Mouse (Mus musculus): ENCODE measurements around the gene Stk33. TPM values are rescaled to one million over a fixed set of nuclear protein-coding genes. Genes with fewer than 3 reads are reported as not detected.

Stk33 gene
- total RNA-seq, 2 experiments from 2014 or later: 0.41 to 1.4 TPM

GRCm38 (mm10) chr7:109274289-109274688 lies 164.6 kb downstream of the Stk33 start:
- TF ChIP-seq CTCF (IDR thresholded peaks at IDR 0.05): no peak
- no peak for DNase-seq (ENCODE audit: extremely low spot score in 1 of 2, low spot score in 2 of 2)
- Histone ChIP-seq H3K4me3 (no peak overlapping the region), H3K27ac (no peak overlapping the region)
- intact Hi-C loops (cut with DNase I): no loop called here

- Histone ChIP-seq H3K27ac (no peak overlapping the region), H3K4me3 (no peak overlapping the region)
- intact Hi-C loops (cut with DNase I): no loop called here
- TF ChIP-seq CTCF (IDR thresholded peaks at IDR 0.05): no peak
- peak in 1 of 2 experiments; percentile 35 for DNase-seq (ENCODE audit: extremely low spot score in 1 of 2, low spot score in 2 of 2)
Observed at GRCm38 (mm10) chr7:109269046-109269445, 169.8 kb downstream of the Stk33 start.

- Histone ChIP-seq H3K4me3 (no peak overlapping the region), H3K27ac (no peak overlapping the region)
- intact Hi-C loops (cut with DNase I): no loop called here
- no peak for DNase-seq (ENCODE audit: extremely low spot score in 1 of 2, low spot score in 2 of 2)
- no peak for TF ChIP-seq CTCF (IDR thresholded peaks at IDR 0.05)
Observed at GRCm38 (mm10) chr7:109267370-109267769, 171.5 kb downstream of the Stk33 start.

- no peak overlapping the region for H3K27ac ChIP-seq
- DNase-seq (ENCODE audit: extremely low spot score in 1 of 2, low spot score in 2 of 2): no peak
- TF ChIP-seq CTCF (IDR thresholded peaks at IDR 0.05): no peak
- H3K4me3 ChIP-seq: no peak overlapping the region
- intact Hi-C loops (cut with DNase I): no loop called here
Observed at GRCm38 (mm10) chr7:109266181-109266580, 172.7 kb downstream of the Stk33 start.

GRCm38 (mm10) chr7:109265606-109266005 lies 173.3 kb downstream of the Stk33 start:
- DNase-seq (ENCODE audit: extremely low spot score in 1 of 2, low spot score in 2 of 2): no peak
- Histone ChIP-seq H3K4me3 (no peak overlapping the region), H3K27ac (no peak overlapping the region)
- intact Hi-C loops (cut with DNase I): no loop called here
- no peak for TF ChIP-seq CTCF (IDR thresholded peaks at IDR 0.05)

- Histone ChIP-seq H3K27ac (no peak overlapping the region), H3K4me3 (no peak overlapping the region)
- intact Hi-C loops (cut with DNase I): loop anchor here (10.0 kb wide), 1 partner anchor 169 kb away; no protein-coding TSS in a partner anchor
- peak; percentile 68 for TF ChIP-seq CTCF (IDR thresholded peaks at IDR 0.05)
- peak; percentile 67 for DNase-seq (ENCODE audit: extremely low spot score in 1 of 2, low spot score in 2 of 2)
Observed at GRCm38 (mm10) chr7:109255506-109256352, 183.2 kb downstream of the Stk33 start.

- H3K4me3 ChIP-seq: no peak overlapping the region
- H3K27ac ChIP-seq: no peak overlapping the region
- no peak for DNase-seq (ENCODE audit: extremely low spot score in 1 of 2, low spot score in 2 of 2)
- TF ChIP-seq CTCF (IDR thresholded peaks at IDR 0.05): no peak
- intact Hi-C loops (cut with DNase I): loop anchor here (10.0 kb wide), 1 partner anchor 173 kb away; no protein-coding TSS in a partner anchor
Observed at GRCm38 (mm10) chr7:109251418-109251817, 187.5 kb downstream of the Stk33 start.

- intact Hi-C loops (cut with DNase I): no loop called here
- DNase-seq (ENCODE audit: extremely low spot score in 1 of 2, low spot score in 2 of 2): no peak
- no peak overlapping the region for H3K4me3 ChIP-seq
- no peak overlapping the region for H3K27ac ChIP-seq
- no peak for TF ChIP-seq CTCF (IDR thresholded peaks at IDR 0.05)
Observed at GRCm38 (mm10) chr7:109244776-109245175, 194.1 kb downstream of the Stk33 start.

- H3K27ac ChIP-seq: no peak overlapping the region
- no peak; the same call in none of the 2 replicates for TF ChIP-seq CTCF (IDR thresholded peaks at IDR 0.05)
- DNase-seq (ENCODE audit: extremely low spot score in 1 of 2, low spot score in 2 of 2): no peak
- no peak overlapping the region for H3K4me3 ChIP-seq
- intact Hi-C loops (cut with DNase I): no loop called here
Observed at GRCm38 (mm10) chr7:109241313-109241712, 197.6 kb downstream of the Stk33 start.

GRCm38 (mm10) chr7:109239346-109239745 lies 199.5 kb downstream of the Stk33 start:
- TF ChIP-seq CTCF (IDR thresholded peaks at IDR 0.05): no peak
- no peak overlapping the region for H3K27ac ChIP-seq
- DNase-seq (ENCODE audit: extremely low spot score in 1 of 2, low spot score in 2 of 2): no peak
- intact Hi-C loops (cut with DNase I): no loop called here
- H3K4me3 ChIP-seq: no peak overlapping the region

GRCm38 (mm10) chr7:109238724-109239123 lies 200.2 kb downstream of the Stk33 start:
- no peak overlapping the region for H3K4me3 ChIP-seq
- no peak for DNase-seq (ENCODE audit: extremely low spot score in 1 of 2, low spot score in 2 of 2)
- intact Hi-C loops (cut with DNase I): no loop called here
- TF ChIP-seq CTCF (IDR thresholded peaks at IDR 0.05): no peak
- no peak overlapping the region for H3K27ac ChIP-seq

GRCm38 (mm10) chr7:109234882-109235640 lies 203.8 kb downstream of the Stk33 start:
- intact Hi-C loops (cut with DNase I): no loop called here
- no peak for TF ChIP-seq CTCF (IDR thresholded peaks at IDR 0.05)
- no peak overlapping the region for H3K4me3 ChIP-seq
- DNase-seq (ENCODE audit: extremely low spot score in 1 of 2, low spot score in 2 of 2): no peak
- no peak overlapping the region for H3K27ac ChIP-seq
